Mouse (Mus musculus) C2C12 (cell line): ENCODE results near the gene Klf5.

ENCODE experiments used
- CTCF ChIP-seq: IDR thresholded peaks from one replicate; pipeline ENCODE4 v1.5.1; 2011; ENCODE audit not compliant: control insufficient read depth, insufficient read depth, insufficient read length
- MAX ChIP-seq: IDR thresholded peaks from one replicate; pipeline ENCODE4 v1.6.1; 2011; ENCODE audit warnings: mild to moderate bottlenecking, control low read depth
- MYOD1 ChIP-seq: IDR thresholded peaks from one replicate; pipeline ENCODE4 v1.6.1; 2011; ENCODE audit warnings: low read depth; ENCODE audit not compliant: control insufficient read depth, insufficient read length
- MYOG ChIP-seq: IDR thresholded peaks from one replicate; pipeline ENCODE4 v1.6.1; 2011; ENCODE audit not compliant: control insufficient read depth, insufficient read length; ENCODE audit errors: extremely low read depth

- no peak for TF ChIP-seq CTCF
- no peak for TF ChIP-seq MYOD1
- no peak for TF ChIP-seq MAX
- no peak for TF ChIP-seq MYOG
These were observed 32.7 kb upstream of the Klf5 start for GRCm38 (mm10) chr14:99265791-99266190.
